Comparison of ENCODE assay signal across 21 mouse cellular contexts in genomic region chr11:97277166-97277565, GRCm38 (mm10). TPM values are rescaled to one million over a fixed set of nuclear protein-coding genes. Genes with fewer than 3 reads are reported as not detected.
DNase-seq lines count a peak whose midpoint lies in the region; ATAC-seq and TF ChIP-seq lines count a peak whose summit lies in the region.
"Had no signal": no experiment of that assay in that cellular context is flagged by ENCODE, and none has a peak within 500 bp of the region (broad histone marks: within the 10 kb centered on the region; RNA-seq: fewer than 3 reads in every experiment).

No protein-coding gene starts in this region.

- H3K4me3 ChIP-seq in heart, embryonic 12.5 days = no peak overlapping the region
- no peak overlapping the region for H3K4me3 ChIP-seq in liver, adult 2 months (ENCODE audit: insufficient read depth, low read depth, low read length)
- no peak overlapping the region for H3K4me3 ChIP-seq in intestine, postnatal 0 days (ENCODE audit: low read depth, low read length)
- H3K4me3 ChIP-seq: neural tube, embryonic 15.5 days; stomach, embryonic 15.5 days had no signal

- no peak for TF ChIP-seq POLR2A in liver, adult 2 months (IDR thresholded peaks at IDR 0.05; ENCODE audit: extremely low read depth, insufficient read depth, low read length)

- H3K9ac ChIP-seq in heart, embryonic 12.5 days = no peak overlapping the region
- no peak overlapping the region for H3K9ac ChIP-seq in liver, adult 2 months (ENCODE audit: low read depth, low read length)
- no peak overlapping the region for H3K9ac ChIP-seq in intestine, postnatal 0 days (ENCODE audit: low read depth, low read length)
- H3K9ac ChIP-seq: embryonic facial prominence, embryonic 15.5 days; forebrain, postnatal 0 days; liver, embryonic 14.5 days; midbrain, embryonic 12.5 days; neural tube, embryonic 15.5 days; stomach, embryonic 15.5 days had no signal

- WGBS in heart, embryonic 12.5 days = 62% methylated on average over 5 of the region's 5 CpGs
- 60% methylated on average over 5 of the region's 5 CpGs for WGBS in liver, adult 2 months
- WGBS in intestine, postnatal 0 days = 50% methylated on average over 5 of the region's 5 CpGs

- no peaks in the 10 kb centered on the region for H3K36me3 ChIP-seq in heart, embryonic 12.5 days
- H3K36me3 ChIP-seq in liver, adult 2 months (ENCODE audit: control insufficient read depth, insufficient read depth, low read length) = no peaks in the 10 kb centered on the region
- no peaks in the 10 kb centered on the region for H3K36me3 ChIP-seq in intestine, postnatal 0 days (ENCODE audit: control insufficient read depth, insufficient read depth)
- H3K36me3 ChIP-seq: embryonic facial prominence, embryonic 15.5 days; midbrain, embryonic 12.5 days; neural tube, embryonic 15.5 days; stomach, embryonic 15.5 days had no signal

- no peak for DNase-seq in heart, adult 8-10 months (ENCODE audit: low spot score)
- DNase-seq in liver, adult 2 months (ENCODE audit: extremely low read depth, low read depth, low spot score) = peak; percentile 61
- DNase-seq in liver (no peak), ES-CJ7 (ENCODE audit: low read depth, low spot score) (peak; percentile 58)
- DNase-seq in ovary, postnatal 36 days (ENCODE audit: low spot score) = no peak
- DNase-seq: cerebellum, adult 2 months; cerebellum, postnatal 36 days; forebrain, postnatal 0 days; right cerebral cortex, postnatal 14 days; thymus, adult 2 months had no signal

- H3K4me2 ChIP-seq in heart, embryonic 12.5 days = peak overlapping the region; percentile 16; the same call in 1 of the 2 replicates
- H3K4me2 ChIP-seq in intestine, postnatal 0 days (replicated peaks; ENCODE audit: low read depth) = peak overlapping the region; percentile 14
- H3K4me2 ChIP-seq: stomach, embryonic 15.5 days had no signal

- H3K4me1 ChIP-seq in heart, embryonic 12.5 days (replicated peaks) = peaks cover 25% of the 10 kb centered on the region
- peaks cover 14% of the 10 kb centered on the region for H3K4me1 ChIP-seq in liver, adult 2 months (ENCODE audit: control insufficient read depth, insufficient read depth, low read length)
- 0 out of 2 replicates have a peak, but pooled peaks cover 6% of the 10 kb centered on the region for H3K4me1 ChIP-seq in intestine, postnatal 0 days (replicated peaks; ENCODE audit: control insufficient read depth, insufficient read depth, low read length)

- TF ChIP-seq CTCF in liver, adult 2 months (IDR thresholded peaks at IDR 0.05; ENCODE audit: low read depth, low read length) = no peak
- no peak for TF ChIP-seq CTCF in intestine, postnatal 0 days (IDR thresholded peaks at IDR 0.05; ENCODE audit: low read depth)

- no peak overlapping the region for H3K27ac ChIP-seq in heart, embryonic 12.5 days (ENCODE audit: poor library complexity, severe bottlenecking)
- H3K27ac ChIP-seq in liver, adult 2 months (replicated peaks; ENCODE audit: insufficient read depth, low read depth, low read length) = 0 out of 2 replicates have a peak overlapping the region, but pooled peaks have one; percentile 2
- no peak overlapping the region for H3K27ac ChIP-seq in intestine, postnatal 0 days (ENCODE audit: low read depth, low read length)
- H3K27ac ChIP-seq: embryonic facial prominence, embryonic 15.5 days; forebrain, embryonic 10.5 days; liver, embryonic 14.5 days; macrophage; midbrain, embryonic 12.5 days; neural tube, embryonic 15.5 days; stomach, embryonic 15.5 days had no signal

- no peaks in the 10 kb centered on the region for H3K27me3 ChIP-seq in heart, embryonic 12.5 days (replicated peaks)
- H3K27me3 ChIP-seq in liver, adult 2 months (ENCODE audit: control insufficient read depth, insufficient read depth, low read length) = no peaks in the 10 kb centered on the region
- no peaks in the 10 kb centered on the region for H3K27me3 ChIP-seq in intestine, postnatal 0 days (replicated peaks; ENCODE audit: control insufficient read depth, insufficient read depth, low read length)
- H3K27me3 ChIP-seq: embryonic facial prominence, embryonic 15.5 days; midbrain, embryonic 12.5 days; neural tube, embryonic 15.5 days; stomach, embryonic 15.5 days had no signal

- H3K9me3 ChIP-seq in heart, embryonic 12.5 days (replicated peaks) = no peaks in the 10 kb centered on the region
- no peaks in the 10 kb centered on the region for H3K9me3 ChIP-seq in intestine, postnatal 0 days (ENCODE audit: control insufficient read depth)
- H3K9me3 ChIP-seq: embryonic facial prominence, embryonic 15.5 days; neural tube, embryonic 15.5 days; stomach, embryonic 15.5 days had no signal

- ATAC-seq in heart, embryonic 12.5 days (ENCODE audit: insufficient number of reproducible peaks, low FRiP score) = no peak
- no peak for ATAC-seq in intestine, postnatal 0 days
- ATAC-seq in CD4-positive, CD25-positive, alpha-beta regulatory T cell, adult 4 months = no peak
- ATAC-seq: forebrain, postnatal 0 days; inflammation-experienced regulatory T-cells, adult 6 months had no signal

- peaks cover 35% of the 10 kb centered on the region for H3K79me2 ChIP-seq in liver, adult 2 months (ENCODE audit: control insufficient read depth, insufficient read depth, low read length)

RNA-seq across cellular contexts. Expression of gene Npepps, which starts 3.3 kb away (rescaled TPM):
- 87.8 and 95.3 TPM in 2 replicates for polyA plus RNA-seq in heart, embryonic 12.5 days (2016; fragmentation: Nextera tagmentation; extraction: Ambion mirVana)
- total RNA-seq in heart, adult 8-10 months (2022) = 10 to 100 TPM; 78.1 to 82.3 (median 79.1) TPM
- total RNA-seq in liver, adult 2 months (2014; rRNA removed) = 12.2 and 21.2 TPM in 2 replicates
- polyA plus RNA-seq in liver, adult 2 months (2012; rRNA removed) = 7.1 and 9.1 TPM in 2 replicates
- 41.9 and 54.7 TPM in 2 replicates for polyA plus RNA-seq in intestine, postnatal 0 days (2015; fragmentation: Nextera tagmentation; extraction: Ambion mirVana)
- 10 to 100 TPM; 34.4 to 41.1 TPM for polyA plus RNA-seq in CD4-positive, CD25-positive, alpha-beta regulatory T cell, adult 4 months (2017; shearing (Covaris generic))

RNA-seq across cellular contexts. Expression of gene Mrpl45, which starts 38.4 kb away (rescaled TPM):
- polyA plus RNA-seq in heart, embryonic 12.5 days (2016; fragmentation: Nextera tagmentation; extraction: Ambion mirVana) = 62.7 and 63.4 TPM in 2 replicates
- 10 to 100 TPM; 49.9 to 64.7 (median 56.9) TPM for total RNA-seq in heart, adult 8-10 months (2022)
- total RNA-seq in liver, adult 2 months (2014; rRNA removed) = 19.0 and 19.9 TPM in 2 replicates
- 12.8 and 13.3 TPM in 2 replicates for polyA plus RNA-seq in liver, adult 2 months (2012; rRNA removed)
- polyA plus RNA-seq in intestine, postnatal 0 days (2015; fragmentation: Nextera tagmentation; extraction: Ambion mirVana) = 40.2 and 40.5 TPM in 2 replicates
- polyA plus RNA-seq in CD4-positive, CD25-positive, alpha-beta regulatory T cell, adult 4 months (2017; shearing (Covaris generic)) = 10 to 100 TPM; 38.8 to 42.3 TPM

Comparison
In these comparisons a context has a peak if more than half of its experiments do, and no peak if none do; other contexts are left out.
1. DNase-seq: peak in liver, adult 2 months (single experiment) and ES-CJ7 (single experiment); none in heart, adult 8-10 months (single experiment), liver (single experiment) and ovary, postnatal 36 days (single experiment).